Mouse (Mus musculus): ENCODE data around the gene Edrf1.

GRCm38 (mm10) chr7:133662467-133662866 lies 25.1 kb downstream of the Edrf1 start:
- TF ChIP-seq CTCF (IDR thresholded peaks at IDR 0.05; ENCODE audit: low read depth) (no peak), EP300 (IDR thresholded peaks at IDR 0.05; ENCODE audit: low read depth) (no peak)
